Mouse (Mus musculus): ENCODE results near the gene Alg2. TPM values are rescaled to one million over a fixed set of nuclear protein-coding genes. Genes with fewer than 3 reads are reported as not detected.

Gene Alg2
- total RNA-seq, 2 experiments from 2014 or later: 17.2 to 20.1 TPM

GRCm38 (mm10) chr4:47467196-47467595 is 6.9 kb downstream of the Alg2 start:
- no peak for DNase-seq

DNA sequence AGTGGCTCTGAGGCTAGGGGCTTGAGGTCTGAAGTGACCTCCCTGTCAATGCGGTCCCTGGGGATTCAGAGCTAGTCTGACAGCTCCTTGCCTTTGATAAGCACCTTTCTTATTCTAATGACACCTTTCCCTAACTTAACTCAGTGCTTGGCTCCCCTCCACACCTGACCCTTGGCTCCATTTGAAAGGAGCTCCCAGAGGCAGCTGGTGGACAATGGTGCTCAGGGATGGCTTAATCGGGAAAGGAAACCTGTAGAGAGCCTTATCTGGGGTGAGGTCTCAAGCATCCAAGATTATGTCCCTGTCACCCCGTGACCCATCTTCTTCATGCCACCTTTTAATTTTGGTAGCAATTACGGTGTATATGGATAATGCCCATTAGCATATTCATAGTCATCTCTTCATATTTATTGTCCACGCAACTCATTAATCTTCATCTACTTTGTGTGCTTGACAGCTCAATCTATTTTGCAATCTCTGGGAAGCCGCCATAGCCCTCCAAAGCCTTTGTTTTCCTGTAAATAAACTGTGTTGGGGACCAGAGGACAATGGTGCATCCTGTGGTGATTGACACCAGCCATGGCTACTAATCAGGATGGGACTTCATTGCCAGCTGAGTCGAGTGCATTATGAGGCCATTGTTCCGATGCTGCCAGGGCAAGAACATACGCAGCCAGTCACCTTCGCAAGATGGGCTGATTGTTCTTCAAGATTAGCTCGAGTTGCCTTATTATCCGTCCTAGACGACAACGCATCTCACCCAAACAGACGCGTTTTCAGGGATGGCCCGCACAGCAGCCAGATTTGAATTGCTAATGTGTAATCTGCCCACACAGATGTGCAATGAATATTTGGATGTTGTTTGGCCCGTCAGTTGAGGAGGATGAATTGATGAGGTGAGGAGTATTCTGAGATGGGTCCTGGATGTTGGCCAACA is 24.3 kb downstream of the Alg2 start:
- DNase-seq: no peak

GRCm38 (mm10) chr4:47449116-47449515 is 25.0 kb downstream of the Alg2 start:
- no peak for DNase-seq

DNA sequence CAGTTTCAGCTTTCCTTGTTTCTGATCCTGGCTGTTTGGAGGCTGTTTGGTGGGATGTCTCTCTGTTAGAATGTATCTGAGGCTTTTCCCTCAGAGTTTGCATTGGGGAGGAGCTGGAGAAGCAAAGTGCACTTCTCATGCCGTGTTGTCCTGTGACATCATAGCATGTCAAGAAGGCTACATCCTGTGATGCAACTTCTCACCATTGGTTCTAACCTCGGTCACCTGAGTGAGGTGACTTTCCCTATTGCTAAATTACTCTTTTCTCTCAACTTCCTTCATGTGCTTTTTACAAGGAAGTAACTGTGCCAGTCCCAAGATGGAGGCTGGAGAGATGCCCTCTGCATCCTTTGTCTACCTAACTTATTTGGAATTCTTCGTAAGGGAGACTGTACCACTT is 25.6 kb downstream of the Alg2 start:
- DNase-seq: no peak

DNA sequence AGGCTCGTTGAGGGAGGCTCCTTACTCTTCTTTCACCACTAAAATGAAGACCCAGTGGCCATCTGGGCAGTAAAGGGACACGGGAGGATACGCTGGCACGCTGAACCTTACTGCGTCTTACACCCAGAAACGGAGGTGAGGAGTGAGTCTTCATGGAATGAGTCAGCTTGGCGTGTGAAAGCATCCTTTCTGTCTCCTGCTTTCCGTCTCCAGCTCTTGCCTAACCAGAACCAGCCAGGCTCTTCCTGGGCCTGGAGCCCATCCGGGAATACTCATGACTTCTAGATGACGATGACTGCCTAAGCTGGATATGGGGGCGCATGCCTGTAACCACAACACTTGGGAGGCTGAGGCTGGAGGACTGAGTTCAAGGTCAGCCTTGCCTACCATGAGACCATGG is 33.2 kb downstream of the Alg2 start:
- no peak for DNase-seq

DNA sequence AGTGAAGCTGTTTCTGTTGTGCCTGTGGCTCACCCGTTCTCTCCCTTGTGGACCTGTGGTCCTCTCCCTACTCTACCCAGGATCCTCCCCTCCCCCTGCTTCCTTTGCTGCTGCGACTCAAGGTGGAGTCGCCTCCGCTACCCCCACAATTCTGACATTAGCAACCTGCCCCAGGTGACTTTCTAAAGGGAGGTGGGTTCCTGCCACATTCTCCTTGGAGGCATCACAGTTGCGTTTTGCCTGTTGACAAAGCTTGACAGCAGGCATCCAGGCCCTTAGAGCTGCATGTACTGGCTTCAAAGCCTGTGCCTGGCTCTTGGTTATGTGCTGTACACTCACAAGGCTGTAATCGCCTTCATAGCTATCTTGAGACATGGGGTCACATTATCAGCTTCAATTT is 35.2 kb downstream of the Alg2 start:
- no peak for DNase-seq

- DNase-seq: peak; percentile 82
Observed at GRCm38 (mm10) chr4:47437365-47438340, 36.5 kb downstream of the Alg2 start.

DNA sequence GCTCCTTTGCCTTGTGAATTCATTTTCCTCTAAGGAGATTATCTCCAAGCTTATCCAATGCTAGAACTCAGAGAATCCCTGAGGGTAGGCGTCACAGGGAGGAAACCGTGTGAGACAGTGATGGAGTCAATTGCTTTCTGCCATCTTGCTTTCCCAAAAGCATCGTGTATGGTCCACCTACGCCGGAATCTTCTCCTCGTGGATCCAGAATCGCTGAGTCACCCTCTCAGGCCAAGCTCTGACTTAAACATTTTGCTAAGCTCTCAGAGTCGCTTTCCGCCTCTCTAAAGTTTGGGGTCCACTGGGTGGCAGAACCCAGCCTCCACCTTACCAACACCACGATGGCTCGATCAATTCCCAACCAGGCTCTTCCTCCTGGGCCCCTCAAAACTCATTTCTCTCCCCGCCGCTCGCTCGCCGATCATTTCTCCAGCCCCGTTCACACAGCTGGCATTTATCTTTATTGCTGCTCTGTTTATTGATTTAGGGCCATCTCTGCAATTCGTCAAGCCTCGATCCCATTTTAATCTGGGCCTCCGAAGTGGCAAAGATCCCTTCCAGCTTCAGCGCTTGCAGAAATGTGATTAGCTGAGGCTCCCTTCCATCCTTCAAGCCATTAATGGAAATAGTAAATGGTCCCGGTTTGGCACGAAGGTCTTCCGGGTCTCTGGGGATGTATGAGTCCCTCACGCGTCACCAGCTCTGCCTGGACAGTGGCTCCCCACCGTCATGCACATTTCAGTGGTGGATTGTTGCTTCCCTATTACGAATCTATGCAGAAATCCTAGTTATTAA is 38.4 kb downstream of the Alg2 start:
- no peak for DNase-seq

DNA sequence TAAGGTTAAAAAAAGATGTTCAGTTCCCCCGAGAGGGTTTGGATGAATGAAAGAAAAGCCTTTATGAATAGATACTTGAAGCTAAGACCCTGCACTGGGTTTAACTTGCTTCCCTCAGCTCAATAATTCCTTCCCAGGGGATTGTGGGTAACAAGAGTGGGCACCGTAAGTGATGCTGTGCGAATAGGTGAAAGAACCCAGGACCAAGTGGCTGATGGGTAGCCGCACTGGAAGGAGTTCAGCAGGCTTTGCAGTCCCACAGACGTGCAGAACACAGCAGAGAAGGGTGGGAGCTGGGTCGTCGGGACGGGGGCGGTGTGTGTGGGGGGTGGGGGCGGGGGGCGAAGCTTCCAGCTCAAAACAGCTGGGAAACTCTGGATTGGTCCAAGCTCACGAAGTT is 39.0 kb downstream of the Alg2 start:
- DNase-seq: no peak

- DNase-seq: no peak
Observed at GRCm38 (mm10) chr4:47432766-47433165, 41.4 kb downstream of the Alg2 start.

GRCm38 (mm10) chr4:47431081-47431480 is 43.1 kb downstream of the Alg2 start:
- DNase-seq: no peak

DNA sequence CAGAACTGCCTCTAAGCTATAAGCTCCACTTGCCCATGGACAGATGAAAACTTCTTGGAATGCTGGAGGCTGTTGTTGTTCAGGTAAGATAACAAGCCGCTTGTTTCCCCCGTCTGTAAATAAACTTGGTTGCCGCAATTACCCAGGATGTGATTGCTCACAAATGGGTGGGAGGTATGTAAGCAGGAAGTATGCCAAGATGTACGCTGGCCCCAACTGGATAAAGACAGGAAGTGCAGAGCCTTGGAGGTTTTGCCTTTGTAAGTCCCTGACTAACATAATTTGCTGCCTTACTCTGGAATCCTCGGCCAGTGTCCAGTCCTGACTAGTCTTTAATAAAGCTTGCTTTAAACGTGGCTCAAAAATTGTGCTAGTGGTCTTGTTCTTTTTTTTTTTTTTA is 43.6 kb downstream of the Alg2 start:
- no peak for DNase-seq

- DNase-seq: no peak
Observed at GRCm38 (mm10) chr4:47427606-47428005, 46.5 kb downstream of the Alg2 start.

- no peak for DNase-seq
Observed at GRCm38 (mm10) chr4:47425247-47425830, 48.8 kb downstream of the Alg2 start.

DNA sequence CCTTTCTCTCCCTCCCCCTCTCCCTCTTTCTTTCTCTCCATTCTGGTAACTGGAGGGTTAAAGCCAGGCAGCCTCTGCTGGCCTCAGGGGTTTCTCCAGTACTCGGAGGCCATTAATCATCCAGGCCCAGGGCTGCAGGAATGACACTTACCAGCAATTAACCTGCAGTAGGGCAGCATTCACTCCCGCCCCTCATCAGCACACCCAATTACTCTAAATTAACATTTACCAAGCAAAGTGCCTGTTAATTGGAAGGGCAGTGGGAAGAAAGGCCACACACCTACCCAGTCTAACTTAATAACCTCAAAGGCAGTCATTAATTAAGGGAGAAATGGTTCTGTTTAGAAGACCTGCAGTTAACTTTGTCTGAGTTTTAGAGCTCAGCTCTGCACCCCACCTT is 49.8 kb downstream of the Alg2 start:
- DNase-seq: no peak

DNA sequence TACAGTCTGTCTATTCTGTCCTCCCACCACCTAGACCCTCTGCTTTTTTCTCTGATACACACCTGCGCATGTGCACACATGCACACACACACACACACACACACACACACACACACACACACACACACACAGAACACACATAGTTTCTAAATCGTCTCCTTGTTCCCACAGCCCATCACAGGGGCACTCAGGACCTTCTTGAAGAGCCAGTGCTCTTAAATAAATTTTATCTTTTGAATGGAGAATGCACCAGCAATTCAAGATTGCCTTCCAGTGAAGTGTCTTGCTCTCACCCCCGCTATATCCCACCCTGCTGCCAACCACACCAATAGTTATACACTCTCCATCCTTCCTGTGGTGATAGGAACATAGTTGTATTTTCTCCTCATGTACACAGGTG is 51.2 kb downstream of the Alg2 start:
- no peak for DNase-seq

- DNase-seq: no peak
Observed at GRCm38 (mm10) chr4:47422194-47422593, 51.9 kb downstream of the Alg2 start.

GRCm38 (mm10) chr4:47420191-47420590 is 53.9 kb downstream of the Alg2 start:
- DNase-seq: no peak

GRCm38 (mm10) chr4:47419268-47419973 is 54.7 kb downstream of the Alg2 start:
- peak; percentile 26 for DNase-seq

DNA sequence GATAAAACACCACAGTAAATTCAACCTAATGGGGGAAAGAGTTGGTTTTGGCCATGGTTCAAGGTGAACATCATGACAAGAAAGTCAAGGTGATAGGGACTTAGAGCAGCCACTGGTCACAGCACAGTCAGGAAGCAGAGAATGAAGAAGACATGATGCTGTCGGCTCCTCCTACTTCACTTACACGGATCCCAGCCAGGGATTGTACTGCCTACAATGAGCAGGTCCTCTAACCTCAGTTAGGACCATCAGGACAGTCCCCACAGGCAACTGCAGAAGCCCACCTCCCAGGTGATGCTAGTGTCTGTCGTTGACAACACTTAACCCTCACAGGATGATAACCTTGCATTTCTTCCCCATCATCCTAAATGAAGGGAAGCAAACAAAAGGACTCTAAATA is 56.3 kb downstream of the Alg2 start:
- DNase-seq: no peak
